Mouse (Mus musculus) midbrain, embryonic 12.5 days (tissue): ENCODE data around the gene Psmd11. TPM values are rescaled to one million over a fixed set of nuclear protein-coding genes. Genes with fewer than 3 reads are reported as not detected.

ENCODE experiments used
- ATAC-seq: fragments of 200-750 bp; cut with Nextera tagmentation; 2 replicates; pipeline ENCODE4 v1.8.0; 2017; ENCODE audit warnings: low read depth, moderate TSS enrichment, moderate library complexity; ENCODE audit not compliant: low FRiP score
- H3K27ac ChIP-seq: fragments of 300-500 bp; sonication (generic); replicated peaks from 2 replicates; pipeline ENCODE4 v1.5.1; 2016; ENCODE audit warnings: mild to moderate bottlenecking
- H3K27me3 ChIP-seq: fragments of 300-500 bp; sonication (generic); 2 replicates; pipeline ENCODE4 v1.6.1; 2016; ENCODE audit warnings: mild to moderate bottlenecking
- H3K36me3 ChIP-seq: fragments of 300-500 bp; sonication (generic); 2 replicates; pipeline ENCODE4 v1.6.1; 2016
- H3K4me1 ChIP-seq: fragments of 300-500 bp; sonication (generic); 2 replicates; pipeline ENCODE4 v1.6.1; 2016
- H3K4me2 ChIP-seq: fragments of 300-500 bp; sonication (generic); replicated peaks from 2 replicates; pipeline ENCODE4 v1.6.1; 2016; ENCODE audit warnings: mild to moderate bottlenecking, moderate library complexity
- H3K4me3 ChIP-seq: fragments of 300-500 bp; sonication (generic); 2 replicates; pipeline ENCODE4 v1.5.1; 2016; ENCODE audit warnings: mild to moderate bottlenecking
- H3K9ac ChIP-seq: fragments of 300-500 bp; sonication (generic); replicated peaks from 2 replicates; pipeline ENCODE4 v1.6.1; 2016; ENCODE audit warnings: mild to moderate bottlenecking, moderate library complexity
- H3K9me3 ChIP-seq: fragments of 300-500 bp; sonication (generic); 2 replicates; pipeline ENCODE4 v1.6.1; 2016; ENCODE audit warnings: mild to moderate bottlenecking
- WGBS: fragments of 180-500 bp; shearing (Covaris S2); methylation state at CpG from one replicate; pipeline ENCODE4 v1.1.7; 2016; 5-methylcytosine and 5-hydroxymethylcytosine counted together
- polyA plus RNA-seq: library from polyadenylated mRNA; unstranded; fragments of >200 nt; fragmentation: Nextera tagmentation; extraction: Ambion mirVana; gene quantifications from 2 replicates; pipeline ENCODE4 v1.2.1, GENCODE M21; 2016

The Psmd11 gene
- polyA plus RNA-seq, 1 experiment from 2014 or later = 347 TPM

DNA sequence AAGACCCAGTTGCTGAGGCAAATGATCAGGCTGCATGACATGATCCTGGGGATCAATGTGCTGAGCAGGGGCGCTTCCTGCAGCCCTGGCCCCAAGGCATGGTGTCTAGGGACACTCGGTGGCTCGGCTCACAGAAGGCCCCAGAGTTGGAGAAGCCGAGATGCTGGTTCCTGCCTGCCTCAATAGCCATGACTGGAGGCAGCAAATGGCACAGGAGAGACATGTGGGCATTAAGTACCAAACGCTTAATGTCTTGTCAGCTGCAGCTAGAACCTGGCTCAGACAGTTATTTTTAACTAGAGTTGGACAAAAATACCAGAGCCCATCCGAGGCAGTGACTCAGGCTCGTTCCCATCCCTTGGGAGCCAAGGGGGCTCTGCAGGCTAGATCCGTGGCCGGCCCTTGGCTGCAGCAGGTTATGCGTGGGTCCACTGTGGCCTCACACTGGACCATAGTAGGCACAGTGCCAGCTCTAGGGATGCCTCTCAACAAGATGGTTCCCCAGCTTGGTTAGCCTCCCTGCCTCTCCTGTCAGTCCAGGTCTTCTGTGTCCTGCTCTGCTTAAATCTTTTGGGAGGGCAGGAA is 57.3 kb downstream of the Psmd11 start:
- H3K36me3 ChIP-seq = no peaks in the 10 kb centered on the region
- H3K27me3 ChIP-seq = peaks cover 38% of the 10 kb centered on the region
- no peak for ATAC-seq
- H3K4me2 ChIP-seq = no peak overlapping the region
- no peak overlapping the region for H3K27ac ChIP-seq
- H3K9ac ChIP-seq = no peak overlapping the region
- H3K4me3 ChIP-seq = no peak overlapping the region
- H3K9me3 ChIP-seq = no peaks in the 10 kb centered on the region
- 85% methylated on average over 10 of the region's 10 CpGs for WGBS
- H3K4me1 ChIP-seq = peaks cover 59% of the 10 kb centered on the region

- no peak for ATAC-seq
- Histone ChIP-seq H3K9ac (no peak overlapping the region), H3K9me3 (no peaks in the 10 kb centered on the region), H3K36me3 (no peaks in the 10 kb centered on the region), H3K4me2 (no peak overlapping the region), H3K27me3 (peaks cover 32% of the 10 kb centered on the region; the same call in 1 of the 2 replicates), H3K4me3 (no peak overlapping the region), H3K4me1 (peaks cover 40% of the 10 kb centered on the region), H3K27ac (no peak overlapping the region)
- WGBS = 70% methylated on average over 15 of the region's 15 CpGs
Observed at GRCm38 (mm10) chr11:80487904-80488587, 59.6 kb downstream of the Psmd11 start.

GRCm38 (mm10) chr11:80489172-80489881 is 60.9 kb downstream of the Psmd11 start:
- Histone ChIP-seq H3K4me3 (no peak overlapping the region), H3K36me3 (no peaks in the 10 kb centered on the region), H3K9me3 (no peaks in the 10 kb centered on the region), H3K4me2 (no peak overlapping the region), H3K27me3 (peaks cover 23% of the 10 kb centered on the region; the same call in 1 of the 2 replicates), H3K9ac (peak overlapping the region; percentile 2; the same call in 1 of the 2 replicates), H3K4me1 (peaks cover 27% of the 10 kb centered on the region), H3K27ac (peak overlapping the region; percentile 25)
- ATAC-seq = no peak
- 52% methylated on average over 12 of the region's 12 CpGs for whole genome bisulfite sequencing

- 63% methylated on average over 5 of the region's 5 CpGs for WGBS
Observed at GRCm38 (mm10) chr11:80489882-80490196, 61.4 kb downstream of the Psmd11 start.

GRCm38 (mm10) chr11:80490831-80491230 is 62.4 kb downstream of the Psmd11 start:
- ATAC-seq = no peak
- Histone ChIP-seq H3K9me3 (no peaks in the 10 kb centered on the region), H3K4me3 (no peak overlapping the region), H3K9ac (no peak overlapping the region), H3K4me2 (no peak overlapping the region), H3K27me3 (peaks cover 16% of the 10 kb centered on the region; the same call in 1 of the 2 replicates), H3K27ac (no peak overlapping the region), H3K36me3 (no peaks in the 10 kb centered on the region), H3K4me1 (peaks cover 20% of the 10 kb centered on the region)
- WGBS = 78% methylated on average over 10 of the region's 10 CpGs

More at GRCm38 (mm10) chr11:80489882-80490196, 61.4 kb downstream of the Psmd11 start:
- H3K27me3 ChIP-seq = peaks cover 20% of the 10 kb centered on the region; the same call in 1 of the 2 replicates
- H3K4me3 ChIP-seq = no peak overlapping the region
- no peaks in the 10 kb centered on the region for H3K36me3 ChIP-seq
- H3K9ac ChIP-seq = 0 out of 2 replicates have a peak overlapping the region, but pooled peaks have one; percentile 2
- H3K4me2 ChIP-seq = no peak overlapping the region
- peak overlapping the region; percentile 25; the same call in 1 of the 2 replicates for H3K27ac ChIP-seq
- H3K4me1 ChIP-seq = peaks cover 22% of the 10 kb centered on the region
- no peaks in the 10 kb centered on the region for H3K9me3 ChIP-seq
- ATAC-seq = no peak

- no peaks in the 10 kb centered on the region for H3K36me3 ChIP-seq
- WGBS = 95% methylated on average over 5 of the region's 5 CpGs
- no peak for ATAC-seq
- no peak overlapping the region for H3K4me2 ChIP-seq
- no peak overlapping the region for H3K9ac ChIP-seq
- H3K27ac ChIP-seq = no peak overlapping the region
- H3K9me3 ChIP-seq = no peaks in the 10 kb centered on the region
- 0 out of 2 replicates have a peak, but pooled peaks cover 10% of the 10 kb centered on the region for H3K27me3 ChIP-seq
- H3K4me1 ChIP-seq = peaks cover 17% of the 10 kb centered on the region
- no peak overlapping the region for H3K4me3 ChIP-seq
Observed at GRCm38 (mm10) chr11:80493186-80493585, 64.8 kb downstream of the Psmd11 start.

- peaks cover 19% of the 10 kb centered on the region for H3K4me1 ChIP-seq
- no peak overlapping the region for H3K4me3 ChIP-seq
- no peaks in the 10 kb centered on the region for H3K36me3 ChIP-seq
- no peak for ATAC-seq
- no peak overlapping the region for H3K27ac ChIP-seq
- H3K9me3 ChIP-seq = no peaks in the 10 kb centered on the region
- 0 out of 2 replicates have a peak, but pooled peaks cover 10% of the 10 kb centered on the region for H3K27me3 ChIP-seq
- H3K4me2 ChIP-seq = no peak overlapping the region
- no peak overlapping the region for H3K9ac ChIP-seq
- 63% methylated on average over 9 of the region's 9 CpGs for WGBS
Observed at GRCm38 (mm10) chr11:80494852-80495251, 66.4 kb downstream of the Psmd11 start.

GRCm38 (mm10) chr11:80495972-80496371 is 67.6 kb downstream of the Psmd11 start:
- H3K9ac ChIP-seq = no peak overlapping the region
- H3K4me2 ChIP-seq = no peak overlapping the region
- no peak for ATAC-seq
- no peaks in the 10 kb centered on the region for H3K36me3 ChIP-seq
- H3K27me3 ChIP-seq = 0 out of 2 replicates have a peak, but pooled peaks cover 10% of the 10 kb centered on the region
- peaks cover 23% of the 10 kb centered on the region for H3K4me1 ChIP-seq
- H3K9me3 ChIP-seq = no peaks in the 10 kb centered on the region
- 91% methylated on average over 6 of the region's 6 CpGs for WGBS
- no peak overlapping the region for H3K27ac ChIP-seq
- H3K4me3 ChIP-seq = no peak overlapping the region

DNA sequence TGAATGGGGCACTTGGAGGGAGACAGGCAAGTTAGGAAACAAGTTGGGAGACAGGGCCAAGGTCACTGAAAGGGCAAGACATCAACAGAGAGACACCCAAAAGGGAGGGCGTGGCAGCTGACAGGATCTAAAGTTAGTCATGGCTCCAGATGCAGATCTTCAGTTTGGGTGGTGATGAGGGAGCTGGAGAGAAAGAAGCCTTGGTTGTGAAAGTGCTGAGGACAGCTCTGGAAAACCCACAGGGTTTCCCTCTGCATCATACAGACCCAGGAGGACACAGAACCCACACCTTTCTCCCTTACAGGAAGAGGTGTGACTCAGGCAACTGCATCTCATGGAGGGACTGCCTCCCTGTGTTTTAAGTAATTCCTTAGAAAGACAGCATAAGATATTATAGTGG is 68.2 kb downstream of the Psmd11 start:
- no peak overlapping the region for H3K4me2 ChIP-seq
- no peak for ATAC-seq
- no peaks in the 10 kb centered on the region for H3K9me3 ChIP-seq
- H3K4me1 ChIP-seq = peaks cover 23% of the 10 kb centered on the region
- no peaks in the 10 kb centered on the region for H3K36me3 ChIP-seq
- H3K27me3 ChIP-seq = 0 out of 2 replicates have a peak, but pooled peaks cover 10% of the 10 kb centered on the region
- no peak overlapping the region for H3K27ac ChIP-seq
- H3K4me3 ChIP-seq = no peak overlapping the region
- no peak overlapping the region for H3K9ac ChIP-seq
- 78% methylated on average over 1 of the region's 1 CpGs for WGBS

GRCm38 (mm10) chr11:80497225-80497919 is 69.0 kb downstream of the Psmd11 start:
- 82% methylated on average over 10 of the region's 10 CpGs for WGBS

DNA sequence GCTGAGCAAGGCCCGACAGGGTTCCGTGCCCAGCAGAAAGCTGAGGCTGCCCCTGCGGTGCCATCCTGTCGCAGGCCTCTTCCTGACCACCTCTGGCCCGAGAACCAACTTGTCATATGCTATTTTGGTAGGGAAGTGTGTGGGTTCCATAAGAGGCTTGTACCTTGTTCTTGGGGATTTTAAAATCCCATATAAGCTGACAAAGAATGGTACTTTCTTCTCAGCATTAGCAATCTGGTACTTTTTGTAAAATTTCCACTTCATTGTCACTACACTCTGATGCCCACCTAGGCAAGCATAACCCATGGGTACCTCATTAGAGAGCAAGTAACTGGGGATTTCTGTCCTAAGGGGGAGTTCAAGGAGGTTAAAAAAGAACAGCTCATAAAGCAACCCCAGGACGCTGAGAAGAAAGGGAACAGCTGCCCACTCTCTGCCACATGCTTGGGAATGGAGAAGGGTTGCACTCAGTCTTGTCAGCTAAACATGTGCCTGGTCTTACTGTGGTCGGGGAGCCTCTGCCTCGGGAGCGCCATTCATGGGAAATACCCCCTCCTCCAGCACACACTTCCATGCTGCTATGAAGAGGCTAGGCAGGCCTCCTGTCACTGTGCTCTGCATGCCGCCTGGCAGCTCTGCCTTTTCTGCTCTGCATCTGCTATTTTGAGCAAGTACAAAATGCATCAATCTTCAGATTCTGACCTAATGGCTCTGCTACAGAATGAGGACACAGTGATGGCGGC is 70.1 kb downstream of the Psmd11 start:
- no peak overlapping the region for H3K4me3 ChIP-seq
- H3K36me3 ChIP-seq = no peaks in the 10 kb centered on the region
- H3K27ac ChIP-seq = peak overlapping the region; percentile 7; the same call in 1 of the 2 replicates
- no peak for ATAC-seq
- no peak overlapping the region for H3K4me2 ChIP-seq
- peaks cover 30% of the 10 kb centered on the region for H3K4me1 ChIP-seq
- H3K27me3 ChIP-seq = 0 out of 2 replicates have a peak, but pooled peaks cover 7% of the 10 kb centered on the region
- no peaks in the 10 kb centered on the region for H3K9me3 ChIP-seq
- H3K9ac ChIP-seq = no peak overlapping the region
- WGBS = 63% methylated on average over 11 of the region's 11 CpGs

More at GRCm38 (mm10) chr11:80497225-80497919, 69.0 kb downstream of the Psmd11 start:
- H3K36me3 ChIP-seq = no peaks in the 10 kb centered on the region
- H3K9ac ChIP-seq = no peak overlapping the region
- H3K27ac ChIP-seq = no peak overlapping the region
- no peak overlapping the region for H3K4me3 ChIP-seq
- ATAC-seq = no peak
- no peak overlapping the region for H3K4me2 ChIP-seq
- H3K27me3 ChIP-seq = 0 out of 2 replicates have a peak, but pooled peaks cover 9% of the 10 kb centered on the region
- no peaks in the 10 kb centered on the region for H3K9me3 ChIP-seq
- H3K4me1 ChIP-seq = peaks cover 23% of the 10 kb centered on the region
